ENCODE assay signal across 8 mouse cellular contexts in the genomic region with DNA sequence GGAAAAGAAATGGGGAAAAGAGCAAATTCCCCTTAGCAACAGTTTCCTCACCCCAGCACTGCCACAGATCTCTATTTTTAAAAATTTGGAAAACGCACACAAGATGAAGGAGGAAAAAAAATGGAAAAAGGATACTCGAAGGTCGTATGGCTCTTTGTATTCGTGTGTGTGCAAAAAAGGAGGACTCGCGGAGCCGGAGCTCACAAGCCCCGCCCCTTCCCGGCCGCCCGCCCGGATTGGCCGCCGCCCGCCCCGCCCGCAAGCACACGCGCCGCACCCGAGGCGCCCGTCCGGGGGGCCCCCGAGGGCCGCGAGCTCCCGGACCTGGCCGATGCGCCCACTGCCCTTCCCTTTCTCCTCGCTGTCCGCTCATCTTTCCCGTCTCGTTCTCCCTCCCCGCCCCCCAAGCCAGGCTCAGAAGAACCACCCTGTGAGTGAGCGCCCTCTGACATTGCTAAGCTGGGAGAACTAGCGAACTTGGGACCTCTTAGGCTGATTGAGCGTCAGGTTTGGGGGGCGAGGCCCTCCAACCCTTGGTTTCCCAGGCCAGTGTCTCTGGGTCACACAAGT. TPM values are rescaled to one million over a fixed set of nuclear protein-coding genes. Genes with fewer than 3 reads are reported as not detected.
DNase-seq lines count a peak whose midpoint lies in the region; ATAC-seq and TF ChIP-seq lines count a peak whose summit lies in the region.

TSS of gene 4931414P19Rik (minus strand) at position 242 of the 570 bp plus-strand sequence.

- peaks cover 9% of the 10 kb centered on the region for H3K36me3 ChIP-seq in E14TG2a.4 (ENCODE audit: insufficient read depth, low read length)
- H3K36me3 ChIP-seq in forebrain, embryonic 14.5 days (ENCODE audit: control insufficient read depth, insufficient read depth, low read length) = no peaks in the 10 kb centered on the region
- H3K36me3 ChIP-seq in lung, embryonic 16.5 days (ENCODE audit: control insufficient read depth, insufficient read depth, low read length) = no peaks in the 10 kb centered on the region

- intact Hi-C loops in heart, postnatal 14 days (cut with DNase I) = loop anchor here (5.0 kb wide), 1 partner anchor 36 kb away; the partner anchor contains the start of genes Cdh24 and Gm17606

- H3K4me3 ChIP-seq in E14TG2a.4 (replicated peaks; ENCODE audit: low read length) = peak within 1 kb of the TSS; percentile 60
- peak within 1 kb of the TSS; percentile 40 for H3K4me3 ChIP-seq in forebrain, embryonic 14.5 days (ENCODE audit: low read depth, low read length)
- peak within 1 kb of the TSS; percentile 62 for H3K4me3 ChIP-seq in lung, embryonic 16.5 days (ENCODE audit: low read length)

- TF ChIP-seq CTCF in E14TG2a.4 (conservative IDR thresholded peaks at IDR 0.05; ENCODE audit: low read length) = no peak

- peak; percentile 38 for ATAC-seq in forebrain, embryonic 14.5 days
- ATAC-seq in lung, embryonic 16.5 days (ENCODE audit: low read depth) = peak; percentile 73

- peaks cover 52% of the 10 kb centered on the region for H3K4me1 ChIP-seq in E14TG2a.4 (replicated peaks; ENCODE audit: low read depth, low read length)
- 0 out of 2 replicates have a peak, but pooled peaks cover 9% of the 10 kb centered on the region for H3K4me1 ChIP-seq in forebrain, embryonic 14.5 days (ENCODE audit: control insufficient read depth, insufficient read depth, low read length)
- H3K4me1 ChIP-seq in lung, embryonic 16.5 days (replicated peaks; ENCODE audit: control insufficient read depth, insufficient read depth, low read length) = peaks cover 11% of the 10 kb centered on the region

- H3K9ac ChIP-seq in forebrain, embryonic 14.5 days (ENCODE audit: low read length) = peak within 1 kb of the TSS; percentile 59
- H3K9ac ChIP-seq in lung, embryonic 16.5 days (ENCODE audit: low read length) = peak within 1 kb of the TSS; percentile 79

- H3K27me3 ChIP-seq in E14TG2a.4 (ENCODE audit: insufficient read depth, low read length) = no peaks in the 10 kb centered on the region
- H3K27me3 ChIP-seq in forebrain, embryonic 14.5 days (replicated peaks; ENCODE audit: control insufficient read depth, insufficient read depth, low read length) = no peaks in the 10 kb centered on the region
- no peaks in the 10 kb centered on the region for H3K27me3 ChIP-seq in lung, embryonic 16.5 days (ENCODE audit: control insufficient read depth, insufficient read depth, low read depth, low read length)

- peak within 1 kb of the TSS; percentile 31; the same call in 1 of the 2 replicates for H3K27ac ChIP-seq in forebrain, embryonic 14.5 days (ENCODE audit: low read depth, low read length)
- peak within 1 kb of the TSS; percentile 91 for H3K27ac ChIP-seq in lung, embryonic 16.5 days (ENCODE audit: low read length)

- H3K4me2 ChIP-seq in forebrain, embryonic 14.5 days (ENCODE audit: low read length) = peak within 1 kb of the TSS; percentile 53
- H3K4me2 ChIP-seq in lung, embryonic 16.5 days (ENCODE audit: low read depth, low read length) = peak within 1 kb of the TSS; percentile 71

- H3K9me3 ChIP-seq in E14TG2a.4 (ENCODE audit: low read length) = no peaks in the 10 kb centered on the region
- no peaks in the 10 kb centered on the region for H3K9me3 ChIP-seq in forebrain, embryonic 14.5 days (replicated peaks; ENCODE audit: control insufficient read depth, low read length)
- no peaks in the 10 kb centered on the region for H3K9me3 ChIP-seq in lung, embryonic 16.5 days (ENCODE audit: control insufficient read depth, low read length)

- DNase-seq in c-Kit-positive CD71-positive TER-119-positive erythroid progenitor cells, embryonic 14.5 days (ENCODE audit: low spot score) = peak; percentile 72
- DNase-seq in forebrain, embryonic 14.5 days (ENCODE audit: low spot score) = peak; percentile 87
- DNase-seq in heart, postnatal 14 days = peak; percentile 88 to 89
- peak; percentile 54 to 74 for DNase-seq in layer of hippocampus, adult 18-20 months (ENCODE audit: low spot score in 2 of 2)
- DNase-seq in ovary, postnatal 14 days (ENCODE audit: low spot score) = peak; percentile 68
- peak; percentile 82 for DNase-seq in thymus, postnatal 0 days (ENCODE audit: low spot score)

- WGBS in forebrain, embryonic 14.5 days = 1% methylated on average over 22 of the region's 39 CpGs
- WGBS in lung, embryonic 16.5 days = 0% methylated on average over 28 of the region's 39 CpGs

RNA-seq across cellular contexts. Expression of gene 4931414P19Rik, which starts in this region (rescaled TPM):
- polyA plus RNA-seq in forebrain, embryonic 14.5 days (2014; fragmentation: Nextera tagmentation; extraction: Ambion mirVana) = 6.3 and 8.7 TPM in 2 replicates
- 1 to 10 TPM; 5.0 to 6.0 TPM for total RNA-seq in heart, postnatal 14 days (2021)
- total RNA-seq in layer of hippocampus, adult 18-20 months (2021) = 1 to 10 TPM; 5.6 TPM
- polyA plus RNA-seq in lung, embryonic 16.5 days (2015; fragmentation: Nextera tagmentation; extraction: Ambion mirVana) = 11.6 and 12.7 TPM in 2 replicates
- polyA plus RNA-seq in thymus, postnatal 0 days (2015; fragmentation: Nextera tagmentation; extraction: Ambion mirVana) = 4.7 and 5.0 TPM in 2 replicates

Comparison
In these comparisons a context has a peak if more than half of its experiments do, and no peak if none do; other contexts are left out.
1. Peak in every context shown above with its lines: DNase-seq, ATAC-seq, H3K4me3 ChIP-seq and H3K27ac ChIP-seq.